Mouse (Mus musculus) yolk sac, embryonic 10.5 days (tissue): ENCODE results near the gene Ilvbl.
"Not testable (repeated sequence)": the region's sequence is repeated elsewhere in the genome, so short reads cannot be mapped to it uniquely, and the experiment has no call there.

Experiments
- DNase-seq: peaks from one replicate; pipeline ENCODE4 v3.0.0-alpha.2; 2017; ENCODE audit warnings: low spot score

Gene Ilvbl

DNA sequence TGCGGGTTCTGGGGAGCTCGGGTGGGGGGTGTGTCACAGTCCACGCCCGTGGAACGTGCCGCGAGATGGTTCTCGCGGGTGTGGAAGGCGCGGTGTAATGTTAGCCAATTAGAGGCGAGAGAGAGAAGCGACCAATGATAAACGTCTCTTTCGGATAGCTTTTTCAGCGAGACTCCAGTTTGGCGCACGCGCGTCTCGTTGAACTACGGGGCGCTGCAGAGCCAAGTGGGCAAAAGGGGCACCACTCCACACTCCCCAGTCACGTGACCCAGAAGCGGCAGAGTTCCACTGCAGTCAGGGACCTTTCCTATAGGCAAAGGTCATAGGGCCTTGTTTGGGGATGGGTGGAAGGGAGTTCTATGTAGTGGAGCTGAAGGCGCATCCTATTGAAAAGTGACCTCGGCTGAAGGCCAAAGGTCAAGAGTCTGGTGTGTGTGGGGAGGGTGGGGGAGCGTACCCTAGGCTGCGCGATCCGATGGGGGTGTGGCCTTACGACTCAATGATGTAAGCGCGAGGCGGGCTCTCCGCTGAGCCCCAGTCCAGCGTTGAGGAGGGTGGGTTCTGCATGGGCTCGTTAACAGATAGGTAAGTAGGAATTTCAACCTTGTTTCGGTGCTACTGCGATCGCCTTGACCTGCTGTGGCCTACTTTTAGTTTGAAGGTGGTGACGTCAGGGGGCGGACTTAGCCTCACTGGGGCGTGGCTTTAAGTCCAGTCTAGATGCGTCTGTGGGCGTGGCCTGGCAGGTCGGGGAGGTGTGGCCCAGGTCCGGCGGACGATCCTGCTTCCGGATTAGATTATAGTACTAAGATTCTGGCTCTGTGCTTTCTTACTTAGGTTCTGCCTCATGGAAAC is at the start of gene Ilvbl:
Ilvbl (plus strand) TSS at position 97 of the 855 bp plus-strand sequence.
- peak; percentile 95 for DNase-seq

DNA sequence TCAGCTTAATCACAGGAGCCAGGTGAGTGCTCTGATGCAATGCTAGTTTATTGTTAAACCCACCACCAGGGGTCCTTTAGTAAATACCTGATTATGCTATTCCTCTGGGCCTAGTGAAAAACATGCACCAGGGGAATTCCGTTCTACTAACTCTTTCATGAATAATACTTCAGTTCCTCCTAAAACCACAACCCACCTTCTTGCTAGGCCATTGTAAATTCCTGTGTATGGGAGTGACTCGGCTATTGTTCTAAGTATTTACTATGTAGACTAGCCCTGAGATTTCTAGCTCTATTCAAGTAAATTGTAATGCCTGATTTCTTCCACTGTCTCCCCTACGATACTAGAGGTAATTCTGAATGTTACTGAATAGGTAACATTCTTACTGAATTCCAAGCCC is 49.1 kb upstream of the Ilvbl start:
- DNase-seq, result not testable (repeated sequence)

- no peak for DNase-seq
These were observed 48.6 kb upstream of the Ilvbl start for GRCm38 (mm10) chr10:78525511-78525910.

DNA sequence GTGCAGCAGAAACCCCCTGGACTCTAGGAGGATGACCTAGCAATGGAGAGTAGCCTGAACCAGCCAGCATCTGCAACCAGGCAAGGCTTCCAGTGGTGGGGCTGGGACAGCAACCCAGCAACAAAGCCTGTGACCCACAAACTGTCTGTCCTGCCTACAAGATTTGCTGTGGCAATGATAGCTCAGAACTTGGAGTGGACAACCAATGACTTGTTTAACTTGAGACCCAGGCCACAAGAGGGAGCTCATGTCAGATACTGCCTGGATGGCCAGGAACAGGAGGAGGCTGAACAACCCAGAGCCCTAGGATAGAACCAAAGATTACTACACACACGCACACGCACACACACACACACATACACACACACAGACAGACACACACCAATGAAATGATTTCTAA is 33.2 kb upstream of the Ilvbl start:
- DNase-seq, result peak; percentile 10

GRCm38 (mm10) chr10:78565070-78565469 is 9.1 kb upstream of the Ilvbl start:
- DNase-seq, result no peak

GRCm38 (mm10) chr10:78569191-78569590 is 5.0 kb upstream of the Ilvbl start:
- DNase-seq, result no peak

GRCm38 (mm10) chr10:78569686-78570085 is 4.5 kb upstream of the Ilvbl start:
- DNase-seq, result no peak

GRCm38 (mm10) chr10:78570416-78570815 is 3.7 kb upstream of the Ilvbl start:
- DNase-seq, result no peak

DNA sequence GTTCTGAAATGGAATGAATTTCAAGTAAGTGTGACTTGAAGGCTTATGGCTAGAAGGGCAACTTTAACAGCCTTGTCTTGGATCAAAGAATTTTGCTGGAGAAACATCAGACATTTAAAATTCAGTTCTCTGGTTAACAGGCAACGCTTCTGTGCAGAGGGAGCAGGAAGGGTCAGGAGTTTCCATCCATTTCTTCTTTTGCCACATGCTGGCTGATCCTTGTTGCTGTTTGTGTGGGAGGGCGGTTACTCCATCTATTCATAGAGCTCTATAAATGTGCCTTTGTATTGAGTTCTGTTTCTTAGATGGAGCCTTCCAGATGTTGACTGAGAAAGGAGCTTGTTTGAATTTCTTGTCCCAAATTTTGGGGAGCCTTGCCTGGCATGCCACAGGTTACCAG is 3.2 kb upstream of the Ilvbl start:
- no peak for DNase-seq

GRCm38 (mm10) chr10:78573226-78573625 is 920 bp upstream of the Ilvbl start:
- no peak for DNase-seq

DNA sequence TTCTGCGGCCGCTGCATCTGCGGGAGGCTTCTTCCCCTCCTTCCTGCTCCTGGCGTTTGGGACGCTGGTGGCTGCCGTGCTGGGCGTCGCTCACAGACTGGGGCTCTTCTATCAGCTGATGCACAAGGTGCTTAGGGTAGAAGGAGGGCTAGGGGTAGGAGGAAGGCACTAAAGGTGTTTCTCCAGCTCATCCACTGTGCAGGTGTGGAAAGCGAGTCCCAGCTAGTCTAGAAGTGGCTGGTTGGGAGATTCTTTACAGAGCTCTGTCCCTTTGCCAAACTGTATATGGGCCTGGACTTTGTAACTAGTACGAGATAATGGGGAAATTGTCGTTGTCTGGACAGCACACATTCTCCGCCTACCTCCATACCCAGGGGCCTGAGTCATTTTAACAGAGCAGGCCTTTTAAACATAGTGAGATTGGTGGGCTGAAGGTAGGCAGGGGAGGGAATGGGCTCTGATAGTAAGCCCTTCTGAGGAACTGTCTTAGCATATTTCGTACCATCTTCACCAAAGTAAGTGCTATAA is 1.0 kb downstream of the Ilvbl start:
- DNase-seq, result no peak

DNA sequence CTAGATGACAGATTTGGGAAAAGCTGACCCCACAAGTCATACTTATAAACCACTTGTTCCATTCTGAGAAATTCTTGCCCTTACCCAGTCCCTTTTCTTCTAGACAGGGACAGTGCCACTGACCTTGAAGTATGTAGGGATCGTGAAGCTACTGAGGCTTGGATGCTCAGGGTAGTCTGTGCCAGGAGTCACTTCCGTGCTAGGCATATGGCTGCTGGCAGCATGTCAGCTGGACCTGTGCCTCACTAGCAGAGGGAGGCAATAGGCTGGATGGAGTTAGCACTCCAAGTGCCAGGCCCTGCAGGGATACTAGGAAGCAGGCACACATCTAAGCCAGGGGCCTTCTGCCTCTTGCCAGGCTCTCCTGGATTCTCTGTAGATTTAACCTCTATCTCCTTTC is 1.5 kb downstream of the Ilvbl start:
- no peak for DNase-seq

- no peak for DNase-seq
These were observed 2.5 kb downstream of the Ilvbl start for GRCm38 (mm10) chr10:78576435-78577184.

GRCm38 (mm10) chr10:78578204-78578603 is 4.1 kb downstream of the Ilvbl start:
- DNase-seq, result no peak

- no peak for DNase-seq
These were observed 7.0 kb downstream of the Ilvbl start for GRCm38 (mm10) chr10:78581121-78581520.

- no peak for DNase-seq
These were observed 9.2 kb downstream of the Ilvbl start for GRCm38 (mm10) chr10:78583347-78583746.

DNA sequence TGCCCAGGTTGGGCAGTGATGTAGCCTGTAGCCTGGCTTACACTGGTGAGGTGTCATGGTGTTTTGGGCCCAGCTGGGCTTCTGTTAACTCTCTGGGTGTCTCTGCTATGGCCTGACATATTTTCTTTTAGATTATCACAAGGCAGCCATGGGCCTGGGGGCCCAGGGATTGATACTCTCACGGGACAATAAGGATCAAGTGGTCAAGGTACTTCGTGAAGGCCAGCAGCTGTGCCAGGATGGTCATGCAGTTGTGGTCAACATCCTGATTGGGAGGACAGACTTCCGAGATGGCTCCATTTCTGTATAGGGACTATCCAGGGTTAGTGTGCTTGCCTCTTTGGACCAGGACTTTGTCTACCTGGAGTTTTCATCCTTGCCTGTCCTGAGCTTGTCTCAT is 9.8 kb downstream of the Ilvbl start:
- DNase-seq, result no peak

DNA sequence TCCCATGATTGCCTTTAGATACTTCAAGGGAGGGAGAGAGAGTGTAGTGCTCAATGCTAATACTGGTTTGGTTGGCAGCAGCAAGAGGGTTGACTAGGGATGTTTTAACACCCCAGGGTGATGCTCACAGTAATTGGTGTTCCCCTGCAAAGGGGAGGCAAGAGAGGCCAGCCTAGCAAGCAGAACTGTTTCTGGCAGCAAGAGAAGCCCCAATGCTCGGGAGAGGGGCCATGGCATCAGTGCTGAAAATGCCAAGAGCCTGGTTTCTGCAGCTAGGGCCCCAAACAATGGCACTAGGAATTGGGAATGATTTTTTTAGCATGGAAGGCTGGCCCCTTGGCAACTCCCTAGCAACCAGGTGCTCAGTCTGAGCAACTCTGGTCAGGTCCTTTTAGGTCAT is 10.8 kb downstream of the Ilvbl start:
- DNase-seq, result no peak

DNA sequence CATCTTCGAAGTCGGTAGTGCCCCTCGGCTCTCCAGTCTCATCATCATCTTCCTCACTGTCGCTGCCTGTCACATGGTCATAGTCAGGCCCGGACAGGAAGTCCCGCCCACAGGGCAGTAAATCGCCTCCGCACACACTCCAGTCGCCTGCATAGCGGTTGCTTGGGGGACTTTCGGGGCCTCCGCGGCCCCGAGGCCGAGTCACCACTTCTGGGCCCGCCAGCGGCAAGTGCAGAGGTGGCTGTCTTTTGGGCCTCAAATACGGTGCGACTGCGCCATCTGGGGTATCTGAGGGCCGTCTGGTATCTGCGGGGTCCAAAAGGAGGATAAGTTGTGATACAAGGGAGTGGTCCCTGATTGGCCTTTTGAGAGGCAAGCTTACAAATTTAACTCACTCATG is 11.5 kb downstream of the Ilvbl start:
- DNase-seq, result no peak

DNA sequence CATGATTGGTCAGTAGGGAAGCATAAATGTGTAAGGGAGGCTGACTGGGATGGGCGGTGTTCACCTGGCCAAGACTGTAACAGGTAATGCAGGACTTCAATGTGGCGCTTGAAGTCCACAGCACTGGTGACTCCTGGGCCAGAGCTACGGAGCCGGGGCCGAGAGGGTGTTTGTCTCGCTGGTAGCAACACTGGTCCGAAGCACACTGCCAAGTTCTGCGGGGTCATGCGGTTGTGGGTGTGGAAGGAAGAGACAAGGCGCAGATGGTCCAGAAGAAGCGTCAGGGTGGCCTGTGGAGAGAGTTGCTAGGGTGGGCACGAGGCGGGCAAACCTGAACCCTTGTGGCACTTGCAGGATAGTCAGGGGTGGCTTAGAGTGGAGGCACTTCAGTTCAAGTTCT is 11.9 kb downstream of the Ilvbl start:
- DNase-seq, result no peak

DNA sequence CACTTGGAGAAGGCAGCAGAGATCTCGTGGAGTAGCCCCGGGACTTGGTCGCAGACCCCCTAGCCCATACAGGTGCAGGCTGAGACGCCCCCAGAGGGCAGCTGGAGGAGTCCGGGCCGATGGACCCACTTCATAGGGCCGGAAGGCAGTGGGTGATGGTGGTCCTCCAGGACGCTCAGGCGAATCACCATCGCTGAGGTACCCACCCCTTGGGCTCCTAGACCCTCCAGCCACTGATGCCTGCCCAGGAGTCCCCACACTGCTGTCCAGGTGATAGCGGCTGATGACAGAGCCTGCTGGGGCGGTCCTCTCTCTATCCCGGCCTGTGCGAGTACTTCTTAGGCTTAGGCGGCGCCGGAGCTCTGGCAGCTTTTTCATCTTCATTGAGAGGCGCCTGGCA is 15.1 kb downstream of the Ilvbl start:
- no peak for DNase-seq

DNA sequence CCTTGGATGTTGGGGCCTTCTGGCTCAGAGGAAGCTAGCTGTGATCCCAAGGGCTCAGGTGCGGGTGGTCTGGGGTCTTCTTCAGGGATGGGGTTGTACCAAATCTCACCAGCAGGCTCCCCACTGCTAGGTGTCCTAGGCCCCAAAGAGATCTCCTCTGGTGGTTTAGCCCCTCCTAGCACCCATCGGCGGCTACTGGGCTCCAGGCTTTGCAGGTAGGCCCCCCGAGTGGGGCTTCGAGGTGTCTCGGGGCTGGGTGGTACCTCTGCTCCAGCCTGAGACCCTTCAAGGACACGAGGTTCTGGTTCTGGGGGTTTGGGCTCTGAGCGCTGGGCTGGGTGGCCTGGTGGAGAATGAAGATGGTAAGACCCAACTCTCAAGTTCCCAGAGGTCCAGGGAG is 15.8 kb downstream of the Ilvbl start:
- DNase-seq, result no peak

DNA sequence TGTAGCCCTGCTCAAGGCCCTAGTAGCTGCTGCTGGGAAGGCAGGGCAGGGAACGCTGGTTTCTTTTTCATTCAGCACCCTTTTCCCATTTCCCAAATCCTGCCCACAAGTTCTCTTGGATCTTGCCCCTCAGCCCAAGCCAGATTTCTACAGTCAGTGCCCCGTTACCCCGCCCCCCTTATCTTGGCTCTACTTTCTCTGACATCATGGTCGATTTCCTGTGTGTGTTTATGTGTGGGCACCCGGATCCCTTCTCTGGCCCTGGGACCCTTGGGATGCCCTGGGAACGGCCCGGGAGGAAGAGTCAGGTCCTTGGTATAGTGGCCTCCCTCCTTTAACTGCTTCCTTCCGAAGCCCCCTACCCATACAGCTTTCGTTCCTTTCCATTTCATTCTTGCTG is 16.6 kb downstream of the Ilvbl start:
- DNase-seq, result peak; percentile 25
